Mouse (Mus musculus): ENCODE data around the gene A130010J15Rik.

A130010J15Rik gene

DNA sequence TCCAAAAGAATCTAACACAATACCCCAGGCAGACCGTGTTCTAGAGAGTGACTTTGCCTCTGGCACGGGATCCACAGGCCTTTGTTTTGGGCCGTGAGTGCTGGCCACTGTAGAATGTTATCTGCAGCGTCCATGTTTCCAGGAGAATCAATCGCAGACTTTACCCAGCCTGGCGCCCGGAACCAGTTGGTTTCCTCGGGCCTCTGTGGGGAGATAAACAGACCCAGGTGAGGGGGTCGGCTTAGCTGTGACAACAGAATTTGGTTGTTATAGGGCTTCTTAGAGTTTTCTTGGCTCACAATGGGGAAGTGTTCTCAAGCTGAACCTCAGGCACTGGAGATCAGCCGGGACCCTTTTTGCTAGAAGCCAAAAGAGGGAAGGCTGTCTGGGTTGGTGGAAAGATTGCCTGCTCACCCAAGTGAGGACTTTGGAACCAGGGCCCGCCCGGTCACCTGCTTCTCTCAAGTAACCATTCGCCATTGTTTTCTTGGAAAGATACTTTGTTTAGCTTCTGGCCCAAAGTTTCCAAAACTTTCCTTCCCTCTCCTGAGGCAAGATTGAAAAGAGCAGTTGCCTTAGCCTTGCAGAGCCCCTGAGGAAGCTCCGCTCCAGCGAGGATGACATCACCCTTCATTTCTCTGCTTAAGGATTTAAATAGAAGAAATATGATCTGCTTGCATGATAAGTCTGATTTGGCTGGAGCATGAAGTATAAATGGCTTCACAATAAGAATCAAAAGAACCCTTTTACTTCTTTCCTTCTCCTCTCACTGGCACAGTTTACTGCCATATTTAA is 11.3 kb upstream of the A130010J15Rik start:
- no peak for DNase-seq (ENCODE audit: low spot score)

DNA sequence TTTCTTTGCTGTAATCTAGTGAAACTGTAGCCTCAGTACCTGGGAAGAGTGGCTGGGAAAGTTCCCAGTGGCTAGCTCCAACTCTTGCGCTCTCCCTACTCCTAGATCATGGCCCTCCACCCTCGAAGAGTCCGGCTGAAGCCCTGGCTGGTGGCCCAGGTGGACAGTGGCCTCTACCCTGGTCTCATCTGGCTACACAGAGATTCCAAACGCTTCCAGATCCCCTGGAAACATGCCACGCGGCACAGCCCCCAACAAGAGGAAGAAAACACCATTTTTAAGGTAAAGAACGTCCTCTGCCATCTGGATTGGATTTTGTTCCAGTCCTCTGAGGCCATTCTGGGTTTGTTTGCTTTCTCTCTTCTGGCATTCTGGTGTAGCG is 10.7 kb upstream of the A130010J15Rik start:
- DNase-seq (ENCODE audit: low spot score), result no peak

DNA sequence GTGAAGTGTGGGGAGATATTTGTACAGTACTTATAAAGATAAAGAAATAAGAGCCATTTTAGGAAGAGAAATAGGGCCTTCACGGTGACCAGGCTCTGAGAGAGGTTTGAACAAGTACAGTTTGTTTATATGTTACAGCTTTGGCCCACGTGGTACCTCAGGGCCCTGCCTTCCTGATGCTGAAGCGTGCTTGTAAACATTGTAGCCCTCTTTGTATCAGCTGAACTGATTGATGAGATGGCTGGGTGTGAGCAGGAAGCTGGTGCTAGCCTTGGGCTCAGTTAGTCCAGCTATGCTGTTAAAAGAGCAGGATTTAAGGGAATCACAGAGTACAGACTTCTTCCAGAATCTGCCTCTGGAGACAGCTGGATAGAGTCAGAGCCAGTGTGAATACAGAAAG is 8.7 kb upstream of the A130010J15Rik start:
- no peak for DNase-seq (ENCODE audit: low spot score)

DNA sequence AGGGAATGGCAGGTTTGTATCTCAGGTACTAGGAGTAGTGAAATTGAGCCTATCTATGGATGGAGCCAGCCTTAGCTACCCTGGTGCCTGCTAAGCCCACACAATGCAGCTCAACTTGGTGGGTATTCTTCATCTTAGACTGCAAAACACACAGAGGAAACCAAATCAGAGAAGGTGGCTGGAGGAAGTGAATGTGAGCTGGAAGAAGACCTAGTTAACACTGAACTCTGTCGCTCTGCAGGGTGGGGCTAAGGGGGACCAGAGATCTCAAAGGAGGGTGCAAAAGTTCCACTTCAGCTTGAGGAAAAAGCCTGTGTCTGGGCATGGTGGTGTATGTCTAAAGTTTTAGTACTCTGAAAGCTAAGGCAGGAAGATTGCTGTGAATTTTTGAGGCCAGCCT is 8.2 kb upstream of the A130010J15Rik start:
- no peak for DNase-seq (ENCODE audit: low spot score)

DNA sequence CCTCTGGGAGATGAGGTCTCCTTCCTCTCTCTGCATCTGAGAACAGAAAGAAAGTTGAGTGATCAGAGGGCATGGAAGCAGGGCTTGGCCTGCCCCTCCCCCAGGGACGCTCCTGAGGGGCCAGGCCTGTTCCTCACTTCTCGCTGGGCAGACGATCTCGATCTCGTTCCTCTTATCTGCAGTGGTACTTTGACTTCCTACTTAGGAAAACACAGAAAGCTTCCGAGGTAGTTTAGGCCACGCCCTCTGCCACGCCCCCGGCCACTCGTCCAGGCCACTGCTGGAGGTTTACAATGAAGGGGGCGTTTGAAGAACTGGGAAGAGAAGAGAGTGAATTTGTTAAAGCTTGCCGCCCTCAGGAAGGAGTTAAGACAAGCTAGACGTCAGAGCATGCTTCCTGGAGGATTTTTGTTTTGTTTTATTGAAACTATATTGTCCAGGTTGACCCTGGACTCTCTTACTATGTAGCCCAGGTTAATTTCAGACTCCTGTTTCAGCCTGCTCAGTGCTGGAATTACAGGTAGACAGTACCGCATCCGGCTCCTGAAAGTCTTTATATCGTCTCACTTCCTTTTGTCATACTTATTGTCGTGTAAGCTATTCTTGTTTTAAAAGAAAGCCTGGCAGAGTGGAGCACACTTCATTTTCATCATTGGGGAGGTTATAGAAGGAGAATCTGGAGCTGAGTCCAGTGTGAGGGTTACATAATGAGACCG is 7.4 kb upstream of the A130010J15Rik start:
- no peak for DNase-seq (ENCODE audit: low spot score)

DNA sequence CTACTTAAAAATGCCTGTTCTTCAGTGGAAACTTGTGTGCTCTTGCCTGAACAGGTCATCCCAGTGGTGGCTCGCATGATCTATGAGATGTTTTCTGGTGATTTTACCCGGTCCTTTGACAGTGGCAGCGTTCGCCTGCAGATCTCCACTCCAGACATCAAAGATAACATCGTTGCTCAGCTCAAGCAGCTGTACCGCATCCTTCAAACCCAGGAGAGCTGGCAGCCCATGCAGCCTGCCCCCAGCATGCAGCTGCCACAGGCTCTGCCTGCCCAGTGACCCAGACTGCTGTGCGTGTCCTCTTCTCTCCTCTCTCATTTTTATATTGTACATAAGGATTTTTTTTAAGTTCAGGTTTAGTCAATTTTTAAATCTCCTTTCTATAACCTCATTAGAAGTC is 1.4 kb downstream of the A130010J15Rik start:
- DNase-seq (ENCODE audit: low spot score), result no peak

DNA sequence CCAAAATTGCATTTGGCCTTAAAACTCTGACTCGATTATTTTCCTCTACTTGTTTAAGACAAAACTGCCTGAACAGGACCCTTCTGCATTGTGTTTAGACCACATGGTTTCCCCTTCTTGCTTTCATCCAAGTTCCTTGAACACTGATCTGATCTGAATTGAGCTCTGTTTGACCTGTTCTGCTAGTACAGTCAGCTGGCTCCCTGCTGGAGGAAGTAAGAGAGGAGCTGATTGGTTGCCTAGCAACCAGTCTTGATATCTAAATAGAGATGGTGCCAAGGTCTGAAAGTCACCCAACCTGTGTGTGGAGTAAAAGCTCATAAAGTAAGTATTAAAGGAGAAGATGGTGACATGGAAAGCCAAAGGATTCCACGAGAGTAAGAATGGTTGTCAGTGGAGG is 2.0 kb downstream of the A130010J15Rik start:
- DNase-seq (ENCODE audit: low spot score), result no peak

DNA sequence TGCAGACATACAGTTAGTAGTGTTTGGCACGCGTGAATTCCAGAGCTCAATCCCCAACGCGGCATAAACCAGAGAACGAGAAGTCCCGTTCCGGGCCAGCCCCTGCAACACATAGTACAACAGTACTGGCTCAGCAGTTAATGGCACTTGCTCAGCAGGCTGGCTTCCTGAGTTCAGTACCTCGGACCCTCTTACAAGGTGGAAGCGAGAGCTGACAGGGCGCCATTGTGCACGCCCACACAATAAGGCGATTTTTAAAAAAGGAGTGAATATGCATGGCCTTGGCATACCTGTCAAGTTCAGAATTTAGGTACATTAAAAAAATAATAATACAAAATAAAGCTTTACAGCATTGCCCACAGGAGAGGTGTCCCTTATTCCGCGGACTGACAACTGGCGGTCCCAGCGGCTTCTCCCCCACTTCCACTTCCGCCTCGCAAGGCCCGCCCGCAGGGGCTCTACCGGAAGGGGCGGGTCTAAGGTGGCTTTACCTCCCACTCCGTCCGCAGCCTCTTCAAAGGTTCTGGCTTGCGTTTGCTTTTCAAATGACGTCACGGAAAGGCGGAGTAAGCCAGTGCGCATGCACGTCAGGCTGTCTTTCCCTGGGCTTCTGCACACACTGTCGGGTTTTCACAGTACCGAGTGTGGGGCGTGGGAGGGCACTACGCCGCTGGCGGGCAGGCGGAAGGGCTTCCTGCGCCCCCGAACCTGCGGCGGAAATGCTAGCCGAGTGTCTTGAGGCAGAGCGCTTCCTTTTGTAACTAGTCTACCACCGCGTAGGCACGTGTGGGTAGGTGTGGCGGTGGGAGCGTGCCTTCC is 5.4 kb downstream of the A130010J15Rik start:
- peak; percentile 80 for DNase-seq (ENCODE audit: low spot score)

DNA sequence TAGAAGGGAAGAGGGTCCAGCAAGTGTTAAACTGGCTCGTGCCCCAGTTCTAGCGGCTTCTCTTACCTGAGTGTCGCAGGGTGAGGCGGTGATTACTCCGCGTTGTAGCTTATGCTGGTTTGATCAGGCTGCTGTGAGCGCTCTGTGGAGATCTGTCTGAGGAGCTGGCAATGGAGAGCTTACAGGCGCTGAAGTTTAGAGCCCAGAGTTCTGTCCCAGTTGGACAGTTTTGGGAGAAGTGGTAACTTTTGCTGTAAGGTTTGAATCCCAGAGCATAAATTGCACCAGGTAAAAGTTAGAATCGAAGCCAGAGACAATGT is 5.9 kb downstream of the A130010J15Rik start:
- no peak for DNase-seq (ENCODE audit: low spot score)

DNA sequence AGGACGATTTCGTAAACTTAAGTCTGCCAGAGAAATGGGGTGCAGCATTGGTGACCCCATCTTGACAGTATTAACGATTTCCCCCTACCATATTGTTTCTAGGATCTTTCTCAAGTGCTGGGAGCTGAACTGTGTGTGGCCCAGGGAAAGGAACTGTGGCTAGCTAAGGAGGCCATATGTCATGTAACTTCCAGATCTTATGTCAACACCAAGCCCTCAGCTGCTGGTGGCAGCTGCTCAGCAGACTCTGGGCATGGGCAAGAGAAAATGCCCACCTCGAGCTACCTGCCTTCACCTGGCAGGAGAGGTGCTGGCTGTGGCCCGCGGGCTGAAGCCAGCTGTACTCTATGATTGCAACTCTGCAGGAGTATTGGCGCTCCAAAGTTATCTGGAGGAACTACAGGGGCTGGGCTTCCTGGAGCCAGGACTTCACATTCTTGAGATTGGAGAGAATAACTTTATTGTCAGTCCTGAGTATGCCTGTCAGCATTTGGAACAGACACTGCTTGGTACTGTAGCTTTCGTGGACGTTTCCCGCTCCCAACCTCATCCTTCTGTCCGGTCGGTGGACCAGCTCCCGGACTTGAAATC is 6.4 kb downstream of the A130010J15Rik start:
- DNase-seq (ENCODE audit: low spot score), result no peak

DNA sequence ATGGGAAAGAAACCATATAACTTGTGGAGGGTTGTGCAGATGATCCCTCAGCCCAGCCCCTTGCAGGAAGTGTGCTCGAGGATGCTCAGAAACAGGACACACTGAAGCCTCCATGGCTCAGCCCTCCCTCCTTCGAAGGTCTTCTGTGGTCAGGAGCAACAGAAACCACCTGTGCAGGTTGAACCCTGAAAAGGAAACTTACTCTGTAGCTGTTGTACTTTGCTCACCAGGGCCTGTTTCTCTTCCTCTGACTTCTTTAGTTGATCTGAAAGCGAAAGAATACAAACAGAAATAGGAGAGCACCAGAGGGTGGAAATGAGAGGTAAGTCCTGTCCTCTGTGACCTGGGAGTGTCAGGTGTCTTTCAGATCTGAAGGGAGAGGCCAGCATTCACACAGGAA is 13.3 kb downstream of the A130010J15Rik start:
- no peak for DNase-seq (ENCODE audit: low spot score)

DNA sequence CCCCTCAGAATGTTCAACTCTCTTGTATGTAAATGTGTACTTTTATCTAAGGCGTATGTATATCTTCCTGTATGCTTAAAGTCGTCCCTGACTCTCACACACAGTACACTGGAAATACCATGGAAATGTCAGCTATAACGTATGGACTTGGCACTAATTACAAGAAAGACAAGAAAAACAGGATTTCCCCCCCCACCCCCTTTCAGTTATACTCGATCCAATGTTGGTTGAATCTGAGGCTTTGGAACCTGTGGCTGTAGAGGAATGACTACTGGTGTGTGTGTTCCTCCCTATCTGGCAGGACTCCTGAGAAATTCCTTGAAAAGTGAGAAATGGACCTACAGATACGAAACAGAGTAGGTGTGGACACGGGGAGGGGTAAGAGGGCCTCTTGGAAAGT is 20.4 kb downstream of the A130010J15Rik start:
- no peak for DNase-seq (ENCODE audit: low spot score)

DNA sequence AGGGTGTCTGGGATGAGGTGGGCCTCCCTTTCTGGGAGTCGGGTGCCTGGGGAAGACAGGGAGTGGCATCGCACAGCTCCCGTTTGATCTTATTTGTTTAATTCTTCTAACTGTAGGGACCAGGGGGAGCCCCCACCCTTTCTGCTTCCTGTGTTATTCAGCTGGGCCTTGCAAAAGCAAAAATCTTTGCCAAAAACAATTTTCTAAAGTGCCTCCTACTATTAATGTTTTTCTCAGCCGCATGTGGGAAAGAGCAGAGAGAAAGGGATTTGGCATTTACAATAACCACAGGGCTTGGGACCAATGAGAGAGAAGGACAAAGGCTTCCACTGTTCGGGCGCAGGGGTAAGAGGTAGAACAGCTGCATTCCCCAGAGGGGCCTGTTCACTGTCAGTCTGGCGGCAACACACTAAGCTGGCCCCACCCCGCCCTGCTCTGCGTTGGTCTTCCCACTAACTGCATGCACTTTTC is 21.3 kb downstream of the A130010J15Rik start:
- DNase-seq (ENCODE audit: low spot score), result no peak

DNA sequence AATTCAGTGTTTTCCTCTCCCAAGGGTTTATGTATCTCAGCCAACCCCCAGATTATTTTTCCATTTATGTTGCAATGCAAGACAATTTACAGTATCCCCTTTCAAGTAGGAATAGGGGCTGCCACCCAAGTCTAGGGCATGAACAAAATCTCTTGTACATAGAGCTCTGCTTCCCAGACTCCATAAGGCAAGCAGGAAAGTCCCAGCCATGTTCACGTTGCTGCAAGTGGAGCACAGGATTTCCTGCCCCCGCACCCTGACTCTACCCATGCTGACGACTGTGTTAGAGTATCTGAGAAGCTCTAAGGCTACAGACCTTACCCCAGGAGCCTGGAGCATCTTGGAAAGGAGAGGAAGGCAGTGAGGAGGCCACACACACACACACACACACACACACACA is 21.9 kb downstream of the A130010J15Rik start:
- DNase-seq (ENCODE audit: low spot score), result no peak

DNA sequence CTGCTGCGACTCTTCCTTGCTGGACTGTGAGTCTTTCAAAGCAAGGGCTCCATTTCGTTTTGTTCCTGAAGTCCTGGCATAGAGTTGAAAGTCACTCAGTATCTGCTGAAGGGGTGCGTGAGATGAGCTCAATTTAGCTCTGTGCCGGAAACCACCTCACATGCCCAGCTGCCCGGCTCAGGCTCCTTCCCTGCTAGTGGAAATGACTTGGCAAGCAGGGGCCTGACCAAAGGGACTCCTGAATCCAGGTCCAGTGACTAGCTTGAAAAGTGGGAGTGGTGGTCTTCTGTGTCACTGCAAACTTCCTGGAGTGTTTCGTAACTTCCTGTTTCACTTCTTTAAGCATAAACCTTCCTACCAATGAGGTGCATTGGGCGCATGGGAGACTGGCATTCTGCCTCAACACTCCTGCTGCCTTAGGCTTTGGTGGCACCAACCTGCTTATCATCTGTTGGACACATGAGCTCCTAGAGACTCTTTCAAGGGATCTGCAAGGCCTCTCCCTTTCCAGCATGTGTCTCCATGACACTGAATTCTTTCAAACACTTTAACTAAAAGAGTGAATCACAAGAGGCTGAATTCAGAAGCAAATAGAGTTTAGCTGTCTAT is 23.9 kb downstream of the A130010J15Rik start:
- DNase-seq (ENCODE audit: low spot score), result no peak

DNA sequence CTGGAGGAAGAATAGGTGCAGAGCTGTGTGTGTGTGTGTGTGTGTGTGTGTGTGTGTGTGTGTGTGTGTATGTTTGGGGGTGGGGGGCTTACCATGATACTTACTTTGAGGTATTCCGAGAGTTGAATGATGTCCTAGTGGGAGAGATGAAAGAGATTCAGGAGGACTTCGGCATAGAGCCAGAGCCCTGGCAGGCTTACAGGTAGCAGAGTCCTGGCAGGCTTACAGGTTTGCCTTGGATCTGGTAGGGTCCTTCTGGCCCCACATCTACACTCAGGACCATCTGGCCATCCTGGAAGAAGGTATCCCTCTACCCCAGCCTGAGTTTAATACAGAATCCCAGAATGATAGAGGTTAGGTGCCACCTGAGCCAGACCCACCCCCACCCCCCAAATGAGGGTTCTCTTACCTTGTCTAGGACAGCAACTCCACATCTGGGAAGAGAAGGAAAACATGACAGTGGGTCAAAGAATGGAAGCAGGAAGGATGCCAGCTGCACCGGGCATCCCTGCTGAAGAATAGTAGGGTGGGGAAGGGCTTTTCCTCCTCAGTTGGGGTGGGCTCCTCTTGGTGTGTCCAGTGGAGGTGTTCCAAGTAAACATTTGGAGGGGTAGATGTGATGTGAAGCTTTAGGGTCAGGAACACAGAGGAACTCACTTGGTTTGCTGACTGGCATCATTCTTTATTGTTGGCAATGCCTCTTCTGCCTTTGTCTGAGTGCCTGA is 26.7 kb downstream of the A130010J15Rik start:
- DNase-seq (ENCODE audit: low spot score), result no peak

DNA sequence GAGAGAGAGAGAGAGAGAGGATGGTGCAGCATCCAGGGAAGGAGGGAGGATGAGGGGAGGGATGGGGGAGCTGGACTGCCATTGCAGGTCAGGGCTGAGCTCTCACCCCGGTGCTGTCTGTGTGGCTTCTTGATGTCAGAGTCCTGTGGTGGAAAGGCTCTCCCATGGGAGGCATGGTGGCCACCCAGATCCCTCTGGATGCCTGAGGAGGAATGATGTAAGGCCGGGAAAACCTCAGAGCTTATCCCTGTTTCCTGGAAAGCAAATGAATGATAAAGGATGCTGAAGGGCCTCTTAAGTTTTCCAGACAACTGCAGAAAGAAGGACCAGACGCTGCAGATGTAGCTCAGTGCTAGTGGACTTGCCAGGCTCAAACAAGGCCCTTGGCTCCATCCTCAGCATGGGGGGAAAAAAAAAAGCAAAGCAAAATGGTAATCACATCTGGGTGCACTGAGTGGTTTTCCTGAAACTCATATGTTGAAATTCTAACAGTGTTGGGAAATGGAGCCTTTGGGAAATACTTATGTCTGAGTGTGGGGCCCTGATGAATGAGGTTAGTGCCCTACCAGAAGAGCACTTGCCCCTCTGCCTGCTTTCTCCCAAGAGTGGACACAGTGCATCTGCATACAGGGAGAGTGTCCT is 27.4 kb downstream of the A130010J15Rik start:
- no peak for DNase-seq (ENCODE audit: low spot score)

DNA sequence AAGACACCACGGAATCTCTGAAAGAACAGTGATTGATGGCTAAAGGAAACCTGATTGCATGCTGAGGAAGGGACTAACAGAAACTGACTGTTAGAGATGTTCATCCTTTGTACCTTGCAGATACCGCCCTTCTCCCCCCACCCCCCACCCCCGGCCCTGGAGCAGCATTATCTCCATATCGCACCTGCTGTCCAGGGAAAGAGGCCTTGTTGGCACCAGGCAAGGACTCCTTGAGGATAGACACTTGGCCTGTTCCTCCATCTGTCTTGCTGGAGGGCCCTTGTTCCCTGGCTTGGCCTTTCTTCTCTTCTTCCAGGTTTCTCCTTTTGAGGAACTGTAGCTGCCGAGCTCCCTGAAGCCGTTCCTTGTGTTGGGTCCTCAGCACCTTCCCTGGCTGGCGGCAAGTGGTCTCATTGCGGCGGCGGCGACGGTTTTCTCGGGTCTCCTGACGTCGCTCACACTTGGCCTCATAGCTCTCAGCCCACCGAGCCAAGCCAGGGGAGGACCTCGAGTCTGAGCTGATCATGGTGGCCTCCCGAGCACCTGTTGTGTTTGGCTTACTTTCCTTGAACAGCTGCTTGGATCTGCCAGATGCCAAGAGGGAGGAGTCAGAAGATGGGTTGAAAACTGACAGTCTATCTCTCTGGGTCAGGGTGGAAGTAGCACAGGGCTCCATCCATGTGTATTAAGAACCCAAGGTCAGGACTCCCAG is 29.8 kb downstream of the A130010J15Rik start:
- no peak for DNase-seq (ENCODE audit: low spot score)

DNA sequence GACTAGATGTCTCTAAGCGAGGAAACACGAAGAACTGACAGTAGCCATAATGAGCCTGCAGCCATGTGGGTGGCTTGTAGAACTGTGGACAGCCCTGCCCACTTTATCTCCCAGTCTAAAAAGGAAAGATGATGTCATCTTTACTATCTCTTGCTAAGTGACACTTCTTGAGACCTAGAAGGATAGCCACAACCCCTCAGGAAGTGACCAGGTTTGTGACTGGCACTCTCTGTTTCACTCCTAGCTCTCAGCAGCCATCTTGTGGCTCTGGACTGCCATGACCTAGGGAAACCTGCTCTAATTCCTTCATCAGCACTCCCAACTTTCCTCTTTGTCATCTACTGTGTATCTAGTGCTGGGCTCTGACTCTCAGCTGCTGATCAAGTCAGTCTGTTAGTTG is 30.5 kb downstream of the A130010J15Rik start:
- DNase-seq (ENCODE audit: low spot score), result no peak
